Mouse (Mus musculus) hindbrain, embryonic 11.5 days (tissue): ENCODE results near the gene Dcst1. TPM values are rescaled to one million over a fixed set of nuclear protein-coding genes. Genes with fewer than 3 reads are reported as not detected.

Experiments used
- ATAC-seq: fragments of 200-750 bp; cut with Nextera tagmentation; 2 replicates; pipeline ENCODE4 v1.8.0; 2017; ENCODE audit warnings: mild to moderate bottlenecking, moderate TSS enrichment, moderate library complexity; ENCODE audit not compliant: low FRiP score
- DNase-seq: peaks from one replicate; pipeline ENCODE4 v3.0.0-alpha.2; 2015; ENCODE audit warnings: low spot score
- H3K27ac ChIP-seq: fragments of 300-500 bp; sonication (generic); 2 replicates; pipeline ENCODE4 v1.5.1; 2014; ENCODE audit warnings: mild to moderate bottlenecking, low read depth, low read length
- H3K27me3 ChIP-seq: fragments of 300-500 bp; sonication (generic); 2 replicates; pipeline ENCODE4 v1.6.1; 2014; ENCODE audit warnings: mild to moderate bottlenecking, low read length, moderate library complexity, mixed read lengths; ENCODE audit not compliant: control insufficient read depth, insufficient read depth
- H3K36me3 ChIP-seq: fragments of 300-500 bp; sonication (generic); 2 replicates; pipeline ENCODE4 v1.6.1; 2014; ENCODE audit warnings: mild to moderate bottlenecking, low read length, moderate library complexity, mixed read lengths; ENCODE audit not compliant: control insufficient read depth, insufficient read depth
- H3K4me1 ChIP-seq: fragments of 300-500 bp; sonication (generic); replicated peaks from 2 replicates; pipeline ENCODE4 v1.6.1; 2014; ENCODE audit warnings: low read length, mixed read lengths; ENCODE audit not compliant: control insufficient read depth, insufficient read depth
- H3K4me2 ChIP-seq: fragments of 300-500 bp; sonication (generic); replicated peaks from 2 replicates; pipeline ENCODE4 v1.6.1; 2014; ENCODE audit warnings: mild to moderate bottlenecking, low read depth, low read length
- H3K4me3 ChIP-seq: fragments of 300-500 bp; sonication (generic); 2 replicates; pipeline ENCODE4 v1.5.1; 2014; ENCODE audit warnings: low read depth, low read length
- H3K9ac ChIP-seq: fragments of 300-500 bp; sonication (generic); 2 replicates; pipeline ENCODE4 v1.6.1; 2014; ENCODE audit warnings: low read depth, low read length
- H3K9me3 ChIP-seq: fragments of 300-500 bp; sonication (generic); 2 replicates; pipeline ENCODE4 v1.6.1; 2016; ENCODE audit warnings: low read length; ENCODE audit not compliant: control insufficient read depth
- WGBS: fragments of 180-500 bp; shearing (Covaris S2); extraction: QIAGEN DNeasy Blood & Tissue Kit; methylation state at CpG from one replicate; pipeline ENCODE4 v1.1.7; 2014; 5-methylcytosine and 5-hydroxymethylcytosine counted together
- polyA plus RNA-seq: library from polyadenylated mRNA; unstranded; fragments of >200 nt; fragmentation: Nextera tagmentation; extraction: Ambion mirVana; gene quantifications from 2 replicates; pipeline ENCODE4 v1.2.1, GENCODE M21; 2014

The Dcst1 gene
- polyA plus RNA-seq, 1 experiment from 2014 or later, result 0.63 TPM

DNA sequence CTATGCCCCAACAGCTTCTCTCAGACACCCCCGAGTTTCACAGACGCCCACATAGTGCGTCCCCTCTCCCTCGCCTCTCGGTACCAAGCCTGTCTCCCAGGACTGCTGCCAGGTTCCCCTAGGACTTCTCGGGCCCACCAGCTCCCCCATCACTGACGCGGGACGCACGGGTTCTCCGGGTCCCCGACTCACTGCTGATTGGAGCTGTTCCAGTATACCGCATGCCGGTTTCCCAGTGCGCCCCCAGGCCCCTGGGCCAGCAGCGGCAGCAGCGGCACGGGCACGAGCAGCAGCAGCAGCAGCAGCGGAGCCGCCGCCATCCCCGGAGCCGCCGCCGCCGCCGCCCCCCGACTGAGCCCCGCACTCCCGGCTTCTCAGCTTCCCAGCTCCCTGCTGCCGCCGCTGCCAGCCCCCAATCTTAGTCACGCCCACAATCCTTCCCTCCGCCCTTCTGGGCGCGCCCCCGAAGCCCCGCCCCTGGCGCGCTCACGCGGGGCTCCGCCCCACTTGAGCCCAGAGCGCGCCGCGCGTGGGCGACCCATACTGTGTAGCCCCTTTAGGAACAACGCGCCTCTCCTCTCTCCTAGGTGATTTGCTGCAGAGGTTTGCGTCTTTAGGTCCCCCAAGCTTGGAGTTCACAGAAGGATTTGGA lies 42.4 kb downstream of the Dcst1 start, which contains the start of gene Efna3:
Gene Efna3 (minus strand): TSS at position 452 of the 652 bp plus-strand sequence.
- Histone ChIP-seq H3K9ac (peak within 1 kb of the TSS; percentile 60), H3K9me3 (no peaks in the 10 kb centered on the region), H3K27ac (peak within 1 kb of the TSS; percentile 86), H3K4me3 (peak within 1 kb of the TSS; percentile 40), H3K4me2 (peak within 1 kb of the TSS; percentile 60), H3K4me1 (peaks cover 24% of the 10 kb centered on the region), H3K36me3 (no peaks in the 10 kb centered on the region), H3K27me3 (peaks cover 37% of the 10 kb centered on the region)
- ATAC-seq (peak; percentile 14; the same call in 1 of the 2 replicates), DNase-seq (peak; percentile 88)
- WGBS, result under 1% methylated on average over 48 of the region's 53 CpGs

DNA sequence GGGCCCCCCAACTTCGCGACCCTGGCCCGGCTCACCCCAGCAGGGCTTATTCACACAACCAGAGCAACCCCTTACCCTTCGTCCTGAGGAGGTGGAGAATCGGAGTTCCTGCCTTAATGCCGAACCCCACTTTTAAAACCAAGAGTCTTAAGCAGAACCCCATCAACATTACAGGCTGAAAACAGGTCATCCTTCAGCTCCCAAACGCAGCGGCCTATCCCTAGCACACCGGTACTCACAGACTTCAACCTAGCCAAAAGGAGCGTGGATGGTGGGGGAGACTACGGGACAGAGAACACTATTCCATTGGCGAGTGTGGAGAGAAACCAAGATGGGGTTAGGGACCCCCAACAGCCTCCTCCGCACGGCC lies 42.9 kb downstream of the Dcst1 start:
- DNase-seq, result peak; percentile 53

GRCm38 (mm10) chr3:89321183-89322130 lies 43.6 kb downstream of the Dcst1 start:
- Histone ChIP-seq H3K27me3 (peaks cover 39% of the 10 kb centered on the region), H3K9ac (peak overlapping the region; percentile 60), H3K4me3 (peak overlapping the region; percentile 40), H3K4me2 (peak overlapping the region; percentile 60), H3K36me3 (no peaks in the 10 kb centered on the region), H3K9me3 (no peaks in the 10 kb centered on the region), H3K27ac (peak overlapping the region; percentile 86), H3K4me1 (peaks cover 21% of the 10 kb centered on the region)
- ATAC-seq, result peak; percentile 36; the same call in 1 of the 2 replicates
- 2% methylated on average over 45 of the region's 66 CpGs for WGBS
- DNase-seq, result peak; percentile 62

More for the DNA sequence above, 42.9 kb downstream of the Dcst1 start:
- H3K27me3 ChIP-seq, result peaks cover 39% of the 10 kb centered on the region
- H3K9ac ChIP-seq, result peak overlapping the region; percentile 60; the same call in 1 of the 2 replicates
- 0 out of 2 replicates have a peak, but pooled peaks have one; percentile 0 for ATAC-seq
- H3K4me2 ChIP-seq, result peak overlapping the region; percentile 60
- no peaks in the 10 kb centered on the region for H3K9me3 ChIP-seq
- WGBS, result 2% methylated on average over 14 of the region's 14 CpGs
- H3K36me3 ChIP-seq, result no peaks in the 10 kb centered on the region
- H3K4me3 ChIP-seq, result peak overlapping the region; percentile 40
- H3K4me1 ChIP-seq, result peaks cover 24% of the 10 kb centered on the region
- H3K27ac ChIP-seq, result 0 out of 2 replicates have a peak overlapping the region, but pooled peaks have one; percentile 0

DNA sequence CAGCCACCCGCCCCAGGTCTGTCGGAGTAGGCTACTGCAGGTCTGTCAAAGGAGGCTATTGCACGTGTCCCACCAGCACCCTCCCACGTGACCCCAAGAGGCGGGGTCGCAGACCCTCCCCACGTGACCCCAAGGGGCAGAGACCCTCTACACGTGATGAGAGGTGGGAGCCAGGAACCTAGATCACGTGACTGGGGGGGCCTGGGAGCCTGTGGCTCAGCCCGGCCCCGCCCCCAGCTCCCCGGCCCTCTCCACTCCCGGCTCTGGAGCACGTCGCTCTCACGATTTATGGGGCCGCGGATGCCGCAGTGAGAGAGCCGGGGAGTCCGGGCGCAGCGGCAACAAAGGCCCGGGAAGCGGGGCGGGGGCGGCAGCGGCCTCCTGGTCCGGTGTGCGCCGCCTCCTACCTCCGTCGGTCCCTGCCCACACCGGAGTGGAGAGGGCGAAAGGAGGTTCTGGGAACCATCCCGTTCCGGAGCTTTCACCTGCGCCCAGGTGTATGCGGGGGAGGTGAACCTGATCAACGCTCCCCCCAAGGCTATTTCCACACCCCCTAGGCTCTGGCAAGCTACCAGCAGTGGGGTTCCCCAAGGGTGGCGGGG lies 44.4 kb downstream of the Dcst1 start:
- H3K27me3 ChIP-seq, result peaks cover 45% of the 10 kb centered on the region
- H3K36me3 ChIP-seq, result no peaks in the 10 kb centered on the region
- ATAC-seq, result peak; percentile 17
- peak overlapping the region; percentile 40 for H3K4me3 ChIP-seq
- H3K9me3 ChIP-seq, result no peaks in the 10 kb centered on the region
- under 1% methylated on average over 38 of the region's 41 CpGs for WGBS
- H3K27ac ChIP-seq, result peak overlapping the region; percentile 86
- peak overlapping the region; percentile 60 for H3K4me2 ChIP-seq
- H3K4me1 ChIP-seq, result peaks cover 25% of the 10 kb centered on the region
- peak; percentile 78 for DNase-seq
- H3K9ac ChIP-seq, result peak overlapping the region; percentile 60

- peak; percentile 62 for DNase-seq
- peak overlapping the region; percentile 40 for H3K4me3 ChIP-seq
- H3K4me2 ChIP-seq, result peak overlapping the region; percentile 60
- peaks cover 31% of the 10 kb centered on the region for H3K4me1 ChIP-seq
- no peak overlapping the region; the same call in 1 of the 2 replicates for H3K9ac ChIP-seq
- no peak for ATAC-seq
- WGBS, result 5% methylated on average over 56 of the region's 58 CpGs
- H3K27ac ChIP-seq, result peak overlapping the region; percentile 25; the same call in 1 of the 2 replicates
- no peaks in the 10 kb centered on the region for H3K9me3 ChIP-seq
- H3K27me3 ChIP-seq, result peaks cover 46% of the 10 kb centered on the region
- no peaks in the 10 kb centered on the region for H3K36me3 ChIP-seq
Observed at GRCm38 (mm10) chr3:89319591-89320350, 45.3 kb downstream of the Dcst1 start.

DNA sequence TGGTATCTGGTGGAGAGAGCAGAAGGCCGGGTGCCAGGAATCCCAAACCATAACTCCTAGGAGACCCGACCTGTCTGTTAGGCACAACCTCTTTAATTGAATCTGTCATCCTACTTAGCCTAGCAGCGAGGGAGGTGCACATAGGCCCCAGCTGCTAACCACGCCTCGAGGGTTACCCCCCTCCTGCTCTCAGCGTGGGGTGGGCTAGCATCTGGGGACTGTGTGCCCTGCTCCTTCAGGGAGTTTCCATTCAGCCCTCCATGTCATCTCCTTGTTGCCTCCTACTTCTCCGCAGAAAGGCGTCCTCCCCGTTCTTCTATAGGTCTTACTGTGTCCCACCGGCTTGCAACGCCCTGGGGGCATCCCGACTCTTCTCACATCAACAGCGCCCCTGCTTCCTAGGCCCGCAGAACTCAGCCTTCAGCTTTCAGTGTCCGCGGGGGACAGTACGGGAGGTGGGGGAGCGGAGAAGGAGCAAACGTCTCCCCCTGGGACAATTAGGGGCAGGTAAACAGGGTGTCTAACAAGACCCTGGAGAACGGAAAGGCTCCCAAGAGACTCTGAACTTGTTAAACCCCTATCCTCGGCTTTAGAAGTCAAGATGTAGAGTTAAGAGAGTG lies 46.0 kb downstream of the Dcst1 start:
- Histone ChIP-seq H3K27me3 (peaks cover 46% of the 10 kb centered on the region), H3K4me3 (peak overlapping the region; percentile 40), H3K9me3 (no peaks in the 10 kb centered on the region), H3K4me2 (peak overlapping the region; percentile 60), H3K9ac (no peak overlapping the region; the same call in 1 of the 2 replicates), H3K27ac (no peak overlapping the region), H3K36me3 (no peaks in the 10 kb centered on the region), H3K4me1 (peaks cover 31% of the 10 kb centered on the region)
- ATAC-seq (no peak), DNase-seq (peak; percentile 48)
- WGBS, result 7% methylated on average over 21 of the region's 21 CpGs

DNA sequence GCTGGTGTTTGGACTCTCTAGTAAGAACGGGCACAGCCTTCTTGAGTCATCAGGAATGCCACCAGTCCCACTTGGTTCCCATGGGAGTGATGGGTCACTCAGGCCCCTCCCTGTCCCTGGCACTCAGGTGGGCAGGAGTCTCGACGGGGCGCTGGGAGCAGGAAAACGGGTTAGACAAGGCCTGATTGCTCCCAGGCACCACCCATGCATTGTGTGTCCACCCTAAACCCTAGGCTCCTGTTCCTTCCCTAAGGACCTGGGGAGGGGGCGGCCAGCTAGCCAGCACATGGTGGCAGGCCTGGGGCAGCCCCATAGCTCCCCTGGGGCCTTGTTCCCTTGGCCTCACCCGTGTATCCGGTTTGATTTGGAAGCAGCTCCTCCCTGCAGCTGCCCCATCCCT lies 46.7 kb downstream of the Dcst1 start:
- H3K4me3 ChIP-seq, result no peak overlapping the region
- ATAC-seq, result no peak
- 74% methylated on average over 8 of the region's 8 CpGs for WGBS
- DNase-seq, result no peak
- no peaks in the 10 kb centered on the region for H3K36me3 ChIP-seq
- H3K27ac ChIP-seq, result no peak overlapping the region
- no peak overlapping the region for H3K4me2 ChIP-seq
- peaks cover 46% of the 10 kb centered on the region for H3K27me3 ChIP-seq
- H3K9ac ChIP-seq, result no peak overlapping the region
- no peaks in the 10 kb centered on the region for H3K9me3 ChIP-seq
- peaks cover 31% of the 10 kb centered on the region for H3K4me1 ChIP-seq
